Comparison of ENCODE assay signal across 16 mouse cellular contexts in the genomic region with DNA sequence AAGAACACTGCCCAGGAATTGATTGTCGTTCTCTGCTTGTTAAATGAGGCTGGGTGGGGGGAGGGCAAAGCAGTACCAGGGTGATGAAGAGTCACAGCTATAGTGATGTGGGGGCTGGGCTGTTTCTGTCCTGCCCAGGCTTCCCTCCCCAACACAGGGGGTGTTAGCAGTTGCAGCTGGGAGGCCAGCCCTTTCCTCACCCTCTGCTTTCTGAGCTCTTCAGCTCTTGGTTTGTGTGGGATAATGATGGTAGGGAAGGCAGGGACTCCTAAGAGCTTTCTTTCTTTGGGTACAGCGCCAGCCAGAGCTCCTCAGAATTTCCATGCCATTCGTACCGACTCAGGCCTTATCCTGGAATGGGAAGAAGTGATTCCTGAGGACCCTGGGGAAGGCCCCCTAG. TPM values are rescaled to one million over a fixed set of nuclear protein-coding genes. Genes with fewer than 3 reads are reported as not detected.
"Had no signal": no experiment of that assay in that cellular context is flagged by ENCODE, and none has a peak within 500 bp of the region (broad histone marks: within the 10 kb centered on the region; RNA-seq: fewer than 3 reads in every experiment).

No protein-coding gene starts in this region.

- H3K27ac ChIP-seq: kidney, postnatal 0 days; limb, embryonic 13.5 days; liver, embryonic 14.5 days; midbrain, embryonic 15.5 days; neural tube, embryonic 13.5 days; stomach, embryonic 15.5 days had no signal

- H3K4me3 ChIP-seq: limb, embryonic 13.5 days; midbrain, embryonic 10.5 days; midbrain, embryonic 15.5 days; neural tube, embryonic 13.5 days; stomach, embryonic 15.5 days had no signal

- ATAC-seq: lung, postnatal 0 days; midbrain, embryonic 15.5 days had no signal

- H3K4me2 ChIP-seq: limb, embryonic 13.5 days; midbrain, embryonic 15.5 days; neural tube, embryonic 13.5 days; stomach, embryonic 15.5 days had no signal

- H3K9me3 ChIP-seq: limb, embryonic 13.5 days; midbrain, embryonic 10.5 days; midbrain, embryonic 15.5 days; neural tube, embryonic 13.5 days; stomach, embryonic 15.5 days had no signal

- DNase-seq: kidney, adult 9 months; kidney, postnatal 36 days; lung, adult 18-20 months; right cerebral cortex, postnatal 14 days; thymus, adult 2 months; thymus, postnatal 25 days had no signal

- H3K27me3 ChIP-seq: limb, embryonic 13.5 days; midbrain, embryonic 15.5 days; neural tube, embryonic 13.5 days; stomach, embryonic 15.5 days had no signal

- H3K9ac ChIP-seq: limb, embryonic 13.5 days; liver, embryonic 14.5 days; midbrain, embryonic 15.5 days; neural tube, embryonic 13.5 days; stomach, embryonic 15.5 days had no signal

- H3K36me3 ChIP-seq: midbrain, embryonic 15.5 days had no signal

RNA-seq across cellular contexts. Expression of gene Ltk, which starts 48.2 kb away (rescaled TPM):
- total RNA-seq: liver, adult 2 months; megakaryocyte, adult 5-6 weeks had no signal
- polyA plus RNA-seq: limb, embryonic 13.5 days; midbrain, embryonic 10.5 days had no signal
